Mouse (Mus musculus) heart, postnatal 4 days (tissue): ENCODE data around the gene Entpd6. TPM values are rescaled to one million over a fixed set of nuclear protein-coding genes. Genes with fewer than 3 reads are reported as not detected.
A peak's percentile ranks its signal among the peaks of the same experiment; 100 is the strongest.

Source experiments
- DNase-seq: peaks from one replicate; pipeline ENCODE4 v3.0.0; 2021
- total RNA-seq, 2 experiments: library from RNA; stranded (reverse); gene quantifications; 2 replicates each; pipeline ENCODE4 v1.2.3; 2021

Entpd6 gene
- 10 to 100 TPM; 16.9 to 18.0 TPM for total RNA-seq

- DNase-seq: peak; percentile 95
Measured at GRCm38 (mm10) chr2:150748854-150749253, at the start of gene Entpd6. Gene Entpd6, plus strand, starts transcription at chr2:150749042.

GRCm38 (mm10) chr2:150712167-150712674, 36.6 kb upstream of the Entpd6 start:
- DNase-seq: no peak

- no peak for DNase-seq
Measured at GRCm38 (mm10) chr2:150735756-150736576, 12.9 kb upstream of the Entpd6 start.

- DNase-seq: no peak
Measured at GRCm38 (mm10) chr2:150737881-150738280, 11.0 kb upstream of the Entpd6 start.

- DNase-seq: no peak
Measured at GRCm38 (mm10) chr2:150740145-150740841, 8.5 kb upstream of the Entpd6 start.

GRCm38 (mm10) chr2:150741405-150741804, 7.4 kb upstream of the Entpd6 start:
- DNase-seq: no peak

GRCm38 (mm10) chr2:150745016-150745415, 3.8 kb upstream of the Entpd6 start:
- DNase-seq: no peak

- peak; percentile 54 for DNase-seq
Measured at GRCm38 (mm10) chr2:150749283-150749682, 441 bp downstream of the Entpd6 start.

GRCm38 (mm10) chr2:150750129-150750979, 1.5 kb downstream of the Entpd6 start:
- DNase-seq: no peak

- no peak for DNase-seq
Measured at GRCm38 (mm10) chr2:150755016-150755415, 6.2 kb downstream of the Entpd6 start.

GRCm38 (mm10) chr2:150761476-150761875, 12.6 kb downstream of the Entpd6 start:
- DNase-seq: no peak

GRCm38 (mm10) chr2:150765619-150766018, 16.8 kb downstream of the Entpd6 start:
- peak; percentile 32 for DNase-seq

- peak; percentile 25 for DNase-seq
Measured at GRCm38 (mm10) chr2:150766083-150766862, 17.4 kb downstream of the Entpd6 start.

- no peak for DNase-seq
Measured at GRCm38 (mm10) chr2:150768678-150769077, 19.8 kb downstream of the Entpd6 start.

GRCm38 (mm10) chr2:150770747-150771146, 21.9 kb downstream of the Entpd6 start:
- DNase-seq: peak; percentile 95

- no peak for DNase-seq
Measured at GRCm38 (mm10) chr2:150771169-150771568, 22.3 kb downstream of the Entpd6 start.

GRCm38 (mm10) chr2:150771996-150772395, 23.2 kb downstream of the Entpd6 start:
- DNase-seq: no peak

- DNase-seq: peak; percentile 75
Measured at GRCm38 (mm10) chr2:150772466-150773119, 23.8 kb downstream of the Entpd6 start.

- DNase-seq: no peak
Measured at GRCm38 (mm10) chr2:150782801-150783200, 34.0 kb downstream of the Entpd6 start.

- peak; percentile 90 for DNase-seq
Measured at GRCm38 (mm10) chr2:150786251-150787180, 37.7 kb downstream of the Entpd6 start, which contains the start of gene Pygb. Gene Pygb, plus strand, starts transcription at chr2:150786735.
